Mouse (Mus musculus): ENCODE results near the gene Med24. TPM values are rescaled to one million over a fixed set of nuclear protein-coding genes. Genes with fewer than 3 reads are reported as not detected.
A peak's percentile ranks its signal among the peaks of the same experiment; 100 is the strongest.
"Not testable (repeated sequence)": the region's sequence is repeated elsewhere in the genome, so short reads cannot be mapped to it uniquely, and the experiment has no call there.

Gene Med24
- total RNA-seq, 2 experiments from 2014 or later = 126 to 134 TPM

GRCm38 (mm10) chr11:98742397-98743291 lies 13.4 kb upstream of the Med24 start:
- DNase-seq (ENCODE audit: extremely low spot score in 1 of 2, low spot score in 2 of 2) = peak; percentile 38 to 45
- H3K4me3 ChIP-seq = peak overlapping the region; percentile 89
- peak overlapping the region; percentile 100 for H3K27ac ChIP-seq
- no peak for TF ChIP-seq CTCF (IDR thresholded peaks at IDR 0.05)
- intact Hi-C loops (cut with DNase I) = no loop called here

- intact Hi-C loops (cut with DNase I) = loop anchor here (2.0 kb wide), 3 partner anchors 13 to 45 kb away; no protein-coding TSS in a partner anchor
- Histone ChIP-seq H3K27ac (peak overlapping the region; percentile 100), H3K4me3 (peak overlapping the region; percentile 89)
- TF ChIP-seq CTCF (IDR thresholded peaks at IDR 0.05) = peak; percentile 57
- DNase-seq (ENCODE audit: extremely low spot score in 1 of 2, low spot score in 2 of 2) = peak; percentile 82 to 85
Observed at GRCm38 (mm10) chr11:98741622-98742396, 12.6 kb upstream of the Med24 start.

GRCm38 (mm10) chr11:98741051-98741620 lies 11.9 kb upstream of the Med24 start:
- Histone ChIP-seq H3K4me3 (peak overlapping the region; percentile 89), H3K27ac (peak overlapping the region; percentile 95)
- TF ChIP-seq CTCF (IDR thresholded peaks at IDR 0.05) = no peak
- DNase-seq (ENCODE audit: extremely low spot score in 1 of 2, low spot score in 2 of 2) = peak in 1 of 2 experiments; percentile 18
- intact Hi-C loops (cut with DNase I) = loop anchor here (2.0 kb wide), 3 partner anchors 14 to 46 kb away; no protein-coding TSS in a partner anchor

GRCm38 (mm10) chr11:98740393-98741050 lies 11.3 kb upstream of the Med24 start, which contains the start of gene Thra:
Gene Thra (plus strand): TSS chr11:98740638.
- DNase-seq (ENCODE audit: extremely low spot score in 1 of 2, low spot score in 2 of 2) = peak; percentile 69 to 71
- intact Hi-C loops (cut with DNase I) = loop anchor here (2.0 kb wide), 3 partner anchors 14 to 46 kb away; no protein-coding TSS in a partner anchor
- Histone ChIP-seq H3K27ac (peak within 1 kb of the TSS; percentile 95), H3K4me3 (peak within 1 kb of the TSS; percentile 89)
- no peak for TF ChIP-seq CTCF (IDR thresholded peaks at IDR 0.05)

GRCm38 (mm10) chr11:98740026-98740392 lies 10.8 kb upstream of the Med24 start:
- H3K27ac ChIP-seq = peak overlapping the region; percentile 95
- no peak for TF ChIP-seq CTCF (IDR thresholded peaks at IDR 0.05)
- intact Hi-C loops (cut with DNase I) = loop anchor here (2.0 kb wide), 3 partner anchors 15 to 47 kb away; no protein-coding TSS in a partner anchor
- H3K4me3 ChIP-seq = peak overlapping the region; percentile 89
- peak in 1 of 2 experiments; percentile 22 for DNase-seq (ENCODE audit: extremely low spot score in 1 of 2, low spot score in 2 of 2)

GRCm38 (mm10) chr11:98738925-98739324 lies 9.7 kb upstream of the Med24 start:
- intact Hi-C loops (cut with DNase I) = no loop called here

GRCm38 (mm10) chr11:98738428-98738911 lies 9.2 kb upstream of the Med24 start:
- DNase-seq (ENCODE audit: extremely low spot score in 1 of 2, low spot score in 2 of 2) = peak; percentile 44 to 67
- Histone ChIP-seq H3K4me3 (no peak overlapping the region), H3K27ac (peak overlapping the region; percentile 89)
- TF ChIP-seq CTCF (IDR thresholded peaks at IDR 0.05) = no peak
- intact Hi-C loops (cut with DNase I) = no loop called here

More at GRCm38 (mm10) chr11:98738925-98739324, 9.7 kb upstream of the Med24 start:
- H3K27ac ChIP-seq = peak overlapping the region; percentile 89
- H3K4me3 ChIP-seq = no peak overlapping the region
- no peak for TF ChIP-seq CTCF (IDR thresholded peaks at IDR 0.05)
- DNase-seq (ENCODE audit: extremely low spot score in 1 of 2, low spot score in 2 of 2) = no peak

GRCm38 (mm10) chr11:98737220-98737619 lies 8.0 kb upstream of the Med24 start:
- H3K4me3 ChIP-seq; DNase-seq (ENCODE audit: extremely low spot score in 1 of 2, low spot score in 2 of 2); intact Hi-C loops (cut with DNase I): not testable (repeated sequence)
- peak overlapping the region; percentile 89; the same call in 1 of the 2 replicates for H3K27ac ChIP-seq

GRCm38 (mm10) chr11:98736176-98736575 lies 6.9 kb upstream of the Med24 start:
- DNase-seq (ENCODE audit: extremely low spot score in 1 of 2, low spot score in 2 of 2) = no peak
- H3K27ac ChIP-seq = peak overlapping the region; percentile 50; the same call in 1 of the 2 replicates
- H3K4me3 ChIP-seq = no peak overlapping the region
- intact Hi-C loops (cut with DNase I) = no loop called here
- no peak for TF ChIP-seq CTCF (IDR thresholded peaks at IDR 0.05)

GRCm38 (mm10) chr11:98735111-98735510 lies 5.9 kb upstream of the Med24 start:
- DNase-seq (ENCODE audit: extremely low spot score in 1 of 2, low spot score in 2 of 2) = no peak
- intact Hi-C loops (cut with DNase I) = no loop called here
- no peak for TF ChIP-seq CTCF (IDR thresholded peaks at IDR 0.05)
- peak overlapping the region; percentile 73 for H3K27ac ChIP-seq
- H3K4me3 ChIP-seq = no peak overlapping the region

GRCm38 (mm10) chr11:98734020-98734419 lies 4.8 kb upstream of the Med24 start:
- no peak for DNase-seq (ENCODE audit: extremely low spot score in 1 of 2, low spot score in 2 of 2)
- intact Hi-C loops (cut with DNase I) = no loop called here
- Histone ChIP-seq H3K4me3 (no peak overlapping the region), H3K27ac (no peak overlapping the region; the same call in 1 of the 2 replicates)
- TF ChIP-seq CTCF (IDR thresholded peaks at IDR 0.05) = peak; percentile 34
